28 mouse cellular contexts compared by ENCODE assay signal in the genomic region with DNA sequence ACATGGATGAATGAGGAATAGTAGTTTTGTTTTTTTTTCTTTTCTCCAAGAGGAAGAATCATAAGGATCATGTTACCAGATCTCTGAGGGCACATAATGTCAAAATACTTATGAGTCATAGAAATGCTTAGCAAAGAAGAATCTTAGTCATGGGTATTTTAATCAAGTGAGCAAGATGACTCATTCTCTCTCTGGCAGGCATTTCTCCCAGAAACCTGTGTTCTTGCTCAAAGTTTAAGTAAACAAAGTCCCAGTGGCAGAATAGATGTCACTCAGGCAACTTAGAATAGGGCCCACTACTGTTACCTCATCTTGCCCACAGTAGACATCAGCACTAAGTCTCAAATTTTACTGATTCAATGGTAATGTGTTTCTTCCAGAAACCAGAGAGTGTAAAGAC.
A peak's percentile ranks its signal among the peaks of the same experiment; 100 is the strongest.
DNase-seq lines count a peak whose midpoint lies in the region; ATAC-seq and TF ChIP-seq lines count a peak whose summit lies in the region.
"Had no signal": no experiment of that assay in that cellular context is flagged by ENCODE, and none has a peak within 500 bp of the region (broad histone marks: within the 10 kb centered on the region; RNA-seq: fewer than 3 reads in every experiment).

No protein-coding gene starts in this region.

- TF ChIP-seq CTCF in Patski (IDR thresholded peaks at IDR 0.05), result no peak

- H3K79me2 ChIP-seq in myocyte (ENCODE audit: control insufficient read depth, insufficient read depth), result no peaks in the 10 kb centered on the region

- no peak overlapping the region for H3K27ac ChIP-seq in embryonic facial prominence, embryonic 14.5 days (replicated peaks; ENCODE audit: low read depth, low read length)
- H3K27ac ChIP-seq in embryonic facial prominence, embryonic 10.5 days (replicated peaks), result no peak overlapping the region
- no peak overlapping the region for H3K27ac ChIP-seq in midbrain, embryonic 13.5 days
- H3K27ac ChIP-seq: embryonic facial prominence, embryonic 15.5 days; forebrain, embryonic 13.5 days; hindbrain, embryonic 12.5 days; limb, embryonic 12.5 days; lung, embryonic 15.5 days; midbrain, embryonic 10.5 days had no signal

- CTCF ChIA-PET in Patski (lab: Charles Lee), result no interaction called here

- no peak overlapping the region for H3K9ac ChIP-seq in embryonic facial prominence, embryonic 14.5 days (ENCODE audit: low read depth, low read length)
- no peak overlapping the region for H3K9ac ChIP-seq in midbrain, embryonic 13.5 days (replicated peaks)
- H3K9ac ChIP-seq: embryonic facial prominence, embryonic 15.5 days; forebrain, embryonic 13.5 days; hindbrain, embryonic 12.5 days; limb, embryonic 12.5 days; lung, embryonic 15.5 days had no signal

- in situ Hi-C loops in Patski (cut with MboI; ENCODE audit: low pct_unique_long_range_greater_than_20kb), result no loop called here

- ATAC-seq in embryonic facial prominence, embryonic 14.5 days (ENCODE audit: low read depth), result no peak
- ATAC-seq in Patski, result peak; percentile 69
- ATAC-seq in monocyte, adult 5-6 weeks (replicated peaks; ENCODE audit: insufficient number of reproducible peaks, low FRiP score, low TSS enrichment, poor library complexity, severe bottlenecking), result no peak
- no peak for ATAC-seq in midbrain, embryonic 13.5 days
- ATAC-seq: activated CD4-positive, CD25-positive, alpha-beta regulatory T cell, adult 4 months; forebrain, embryonic 13.5 days; intestine, embryonic 16.5 days had no signal

- POLR2A ChIA-PET in Patski (lab: Charles Lee), result no interaction called here

- DNase-seq in embryonic facial prominence, embryonic 14.5 days (ENCODE audit: low spot score), result peak; percentile 2
- DNase-seq in embryonic facial prominence, embryonic 10.5 days (ENCODE audit: low spot score), result no peak
- peak; percentile 87 for DNase-seq in 416B (ENCODE audit: low read depth)
- peak; percentile 1 for DNase-seq in Patski (ENCODE audit: low read depth, low spot score)
- no peak for DNase-seq in liver
- DNase-seq: cerebellum, adult 8-10 months; gastrocnemius, postnatal 36 days; heart, adult 18-20 months; heart, postnatal 36 days; kidney, adult 9 months; kidney, postnatal 14 days; layer of hippocampus, adult 9-11 months; thymus, adult 2 months; thymus, postnatal 36 days had no signal

- no peaks in the 10 kb centered on the region for H3K4me1 ChIP-seq in embryonic facial prominence, embryonic 14.5 days (ENCODE audit: control insufficient read depth, insufficient read depth, low read length)
- H3K4me1 ChIP-seq in embryonic facial prominence, embryonic 10.5 days, result no peaks in the 10 kb centered on the region
- no peaks in the 10 kb centered on the region for H3K4me1 ChIP-seq in midbrain, embryonic 13.5 days (replicated peaks)
- H3K4me1 ChIP-seq: embryonic facial prominence, embryonic 15.5 days; forebrain, embryonic 13.5 days; hindbrain, embryonic 12.5 days; limb, embryonic 12.5 days; lung, embryonic 15.5 days; midbrain, embryonic 10.5 days had no signal

- H3K9me3 ChIP-seq in embryonic facial prominence, embryonic 14.5 days (ENCODE audit: control insufficient read depth, low read length), result no peaks in the 10 kb centered on the region
- H3K9me3 ChIP-seq in embryonic facial prominence, embryonic 10.5 days, result no peaks in the 10 kb centered on the region
- no peaks in the 10 kb centered on the region for H3K9me3 ChIP-seq in midbrain, embryonic 13.5 days
- H3K9me3 ChIP-seq: embryonic facial prominence, embryonic 15.5 days; forebrain, embryonic 13.5 days; G1E; hindbrain, embryonic 12.5 days; limb, embryonic 12.5 days; lung, embryonic 15.5 days; midbrain, embryonic 10.5 days had no signal

- no peak for TF ChIP-seq POLR2A in myocyte (IDR thresholded peaks at IDR 0.05; ENCODE audit: insufficient read length, low read depth)

- H3K4me3 ChIP-seq in embryonic facial prominence, embryonic 14.5 days (ENCODE audit: low read depth, low read length), result no peak overlapping the region
- H3K4me3 ChIP-seq in embryonic facial prominence, embryonic 10.5 days, result no peak overlapping the region
- H3K4me3 ChIP-seq in myocyte, result no peak overlapping the region
- H3K4me3 ChIP-seq in midbrain, embryonic 13.5 days (replicated peaks), result no peak overlapping the region
- H3K4me3 ChIP-seq: embryonic facial prominence, embryonic 15.5 days; forebrain, embryonic 13.5 days; hindbrain, embryonic 12.5 days; limb, embryonic 12.5 days; lung, embryonic 15.5 days; midbrain, embryonic 10.5 days had no signal

- H3K27me3 ChIP-seq in embryonic facial prominence, embryonic 14.5 days (replicated peaks; ENCODE audit: control insufficient read depth, insufficient read depth, low read length), result no peaks in the 10 kb centered on the region
- no peaks in the 10 kb centered on the region for H3K27me3 ChIP-seq in embryonic facial prominence, embryonic 10.5 days (replicated peaks; ENCODE audit: low read depth, poor library complexity, severe bottlenecking)
- H3K27me3 ChIP-seq in Patski (no peaks in the 10 kb centered on the region), myocyte (ENCODE audit: control insufficient read depth, insufficient read depth, insufficient read length) (no peaks in the 10 kb centered on the region)
- H3K27me3 ChIP-seq in midbrain, embryonic 13.5 days, result no peaks in the 10 kb centered on the region
- H3K27me3 ChIP-seq: embryonic facial prominence, embryonic 15.5 days; forebrain, embryonic 13.5 days; hindbrain, embryonic 12.5 days; limb, embryonic 12.5 days; lung, embryonic 15.5 days had no signal

- H3K36me3 ChIP-seq in embryonic facial prominence, embryonic 14.5 days (ENCODE audit: control insufficient read depth, insufficient read depth, low read length), result no peaks in the 10 kb centered on the region
- H3K36me3 ChIP-seq in embryonic facial prominence, embryonic 10.5 days (replicated peaks), result no peaks in the 10 kb centered on the region
- H3K36me3 ChIP-seq in myocyte (ENCODE audit: control insufficient read depth, insufficient read depth), result no peaks in the 10 kb centered on the region
- H3K36me3 ChIP-seq in midbrain, embryonic 13.5 days, result no peaks in the 10 kb centered on the region
- H3K36me3 ChIP-seq: embryonic facial prominence, embryonic 15.5 days; G1E; hindbrain, embryonic 12.5 days; limb, embryonic 12.5 days; lung, embryonic 15.5 days; midbrain, embryonic 10.5 days had no signal

- no peak overlapping the region for H3K4me2 ChIP-seq in embryonic facial prominence, embryonic 14.5 days (ENCODE audit: low read depth, low read length)
- H3K4me2 ChIP-seq in myocyte (ENCODE audit: low read depth), result no peak overlapping the region
- no peak overlapping the region for H3K4me2 ChIP-seq in midbrain, embryonic 13.5 days (replicated peaks)
- H3K4me2 ChIP-seq: embryonic facial prominence, embryonic 15.5 days; forebrain, embryonic 13.5 days; heart, embryonic 11.5 days; hindbrain, embryonic 12.5 days; limb, embryonic 12.5 days; liver, embryonic 11.5 days; lung, embryonic 15.5 days had no signal

- no peak overlapping the region for H3ac ChIP-seq in myocyte (ENCODE audit: control insufficient read depth, insufficient read length)

TF ChIP-seq in myocyte, 11 proteins besides CTCF, POLR2A, EP300 and RAD21:
- no peak for TF ChIP-seq USF1 (IDR thresholded peaks at IDR 0.05; ENCODE audit: low read depth)
- 0 out of 2 replicates have a peak, but pooled peaks have one; percentile 2 for TF ChIP-seq CEBPB (IDR thresholded peaks at IDR 0.05; ENCODE audit: insufficient read depth, poor library complexity, severe bottlenecking)

Comparison
In these comparisons a context has a peak if more than half of its experiments do, and no peak if none do; other contexts are left out.
1. DNase-seq: peak in embryonic facial prominence, embryonic 14.5 days (single experiment), 416B (single experiment) and Patski (single experiment); none in embryonic facial prominence, embryonic 10.5 days (single experiment) and liver (single experiment).